Mouse (Mus musculus): ENCODE data around the gene Prkci. TPM values are rescaled to one million over a fixed set of nuclear protein-coding genes. Genes with fewer than 3 reads are reported as not detected.

Prkci gene
- polyA plus RNA-seq, 2 experiments: 45.3 to 45.5 TPM

DNA sequence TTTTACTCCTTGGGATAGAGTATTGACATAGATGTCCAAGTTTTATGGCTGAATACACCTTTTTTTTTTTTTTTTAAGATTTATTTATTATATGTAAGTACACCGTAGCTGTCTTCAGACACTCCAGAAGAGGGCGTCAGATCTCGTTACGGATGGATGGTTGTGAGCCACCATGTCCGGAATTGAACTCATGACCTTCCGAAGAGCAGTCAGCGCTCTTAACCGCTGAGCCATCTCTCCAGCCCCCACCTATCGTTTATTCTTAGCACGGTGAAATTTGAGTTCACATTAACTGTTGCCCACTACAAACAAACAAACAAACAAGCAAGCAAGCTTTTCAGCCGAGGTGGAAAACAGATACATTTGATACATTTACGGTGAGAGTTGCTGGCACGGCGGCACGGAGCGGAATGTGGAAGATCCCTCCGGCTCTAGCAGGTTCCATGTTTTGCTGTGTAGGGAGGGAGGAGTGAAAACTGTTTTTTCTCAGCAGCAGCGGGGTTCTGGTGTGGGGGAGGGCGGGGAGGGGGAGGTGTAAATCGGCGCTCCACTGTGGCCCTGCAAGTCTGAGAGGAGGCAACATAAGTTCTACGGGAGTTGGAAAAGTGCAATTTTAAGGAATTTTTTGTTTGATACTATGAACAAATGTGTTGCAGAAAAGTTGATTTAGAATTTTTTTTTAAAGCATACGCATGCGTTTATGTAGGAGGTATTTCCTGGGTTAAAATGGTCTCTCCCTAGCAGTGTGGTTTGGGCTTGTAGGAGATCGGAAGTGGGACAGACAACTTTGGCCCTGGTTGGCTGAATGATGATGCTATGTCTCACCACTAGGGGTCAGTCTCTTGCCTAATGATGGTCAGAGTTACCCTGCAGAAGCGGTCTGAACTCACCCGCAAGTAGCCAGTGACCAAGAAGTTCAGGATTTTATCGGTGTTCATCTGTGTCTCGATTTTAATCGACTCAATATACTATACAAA lies 61.4 kb downstream of the Prkci start:
- WGBS: 3% methylated on average over 30 of the region's 30 CpGs
- no peaks in the 10 kb centered on the region for H3K36me3 ChIP-seq (ENCODE audit: control insufficient read depth, insufficient read depth, low read length)
- H3K4me3 ChIP-seq (replicated peaks; ENCODE audit: low read length): peak overlapping the region; percentile 44
- TF ChIP-seq POLR2A (IDR thresholded peaks at IDR 0.05; ENCODE audit: borderline replicate concordance, extremely low read depth, insufficient read depth, insufficient read length): peak; percentile 25; the same call in 1 of the 2 replicates
- H3K27ac ChIP-seq (replicated peaks; ENCODE audit: low read depth, low read length): peak overlapping the region; percentile 77
- no peaks in the 10 kb centered on the region for H3K9me3 ChIP-seq (ENCODE audit: control insufficient read depth, low read length)
- no peaks in the 10 kb centered on the region for H3K27me3 ChIP-seq (ENCODE audit: control insufficient read depth, insufficient read depth, low read length)
- peak overlapping the region; percentile 55 for H3K4me2 ChIP-seq (replicated peaks; ENCODE audit: low read depth, low read length, severe bottlenecking)
- DNase-seq (ENCODE audit: low spot score) (peak; percentile 94), ATAC-seq (ENCODE audit: low FRiP score, low read depth) (peak; percentile 88)
- peak overlapping the region; percentile 55 for H3K9ac ChIP-seq (ENCODE audit: low read depth, low read length, severe bottlenecking)
- H3K4me1 ChIP-seq (ENCODE audit: control insufficient read depth, insufficient read depth, low read length): no peaks in the 10 kb centered on the region

DNA sequence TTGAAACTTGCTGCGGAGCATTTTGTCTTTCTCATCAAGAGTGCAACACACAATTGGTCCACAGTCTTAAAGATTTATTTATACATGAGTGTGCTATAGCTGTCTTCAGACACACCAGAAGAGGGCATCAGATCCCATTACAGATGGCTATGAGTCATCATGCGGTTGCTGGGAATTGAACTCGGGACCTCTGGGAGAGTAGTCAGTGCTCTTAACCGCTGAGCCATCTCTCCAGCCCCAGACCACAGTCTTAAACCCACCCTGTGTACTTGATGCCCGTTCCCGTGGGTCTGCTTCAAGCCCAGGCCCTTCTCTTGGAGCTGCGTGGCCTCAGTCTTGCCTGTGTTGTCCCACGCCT lies 65.2 kb downstream of the Prkci start:
- Histone ChIP-seq H3K27me3 (ENCODE audit: control insufficient read depth, insufficient read depth, low read length) (no peaks in the 10 kb centered on the region), H3K27ac (replicated peaks; ENCODE audit: low read depth, low read length) (no peak overlapping the region), H3K36me3 (ENCODE audit: control insufficient read depth, insufficient read depth, low read length) (no peaks in the 10 kb centered on the region), H3K4me2 (replicated peaks; ENCODE audit: low read depth, low read length, severe bottlenecking) (no peak overlapping the region), H3K9me3 (ENCODE audit: control insufficient read depth, low read length) (no peaks in the 10 kb centered on the region), H3K4me1 (ENCODE audit: control insufficient read depth, insufficient read depth, low read length) (no peaks in the 10 kb centered on the region), H3K9ac (ENCODE audit: low read depth, low read length, severe bottlenecking) (no peak overlapping the region), H3K4me3 (replicated peaks; ENCODE audit: low read length) (no peak overlapping the region)
- 82% methylated on average over 8 of the region's 8 CpGs for WGBS
- TF ChIP-seq POLR2A (IDR thresholded peaks at IDR 0.05; ENCODE audit: borderline replicate concordance, extremely low read depth, insufficient read depth, insufficient read length): no peak
- ATAC-seq (ENCODE audit: low FRiP score, low read depth): no peak
- no peak for DNase-seq (ENCODE audit: low spot score)

- Histone ChIP-seq H3K9me3 (ENCODE audit: control insufficient read depth, low read length) (no peaks in the 10 kb centered on the region), H3K27me3 (ENCODE audit: control insufficient read depth, insufficient read depth, low read length) (no peaks in the 10 kb centered on the region), H3K9ac (ENCODE audit: low read depth, low read length, severe bottlenecking) (no peak overlapping the region), H3K4me2 (replicated peaks; ENCODE audit: low read depth, low read length, severe bottlenecking) (no peak overlapping the region), H3K4me3 (replicated peaks; ENCODE audit: low read length) (no peak overlapping the region), H3K27ac (replicated peaks; ENCODE audit: low read depth, low read length) (no peak overlapping the region), H3K4me1 (ENCODE audit: control insufficient read depth, insufficient read depth, low read length) (no peaks in the 10 kb centered on the region), H3K36me3 (ENCODE audit: control insufficient read depth, insufficient read depth, low read length) (no peaks in the 10 kb centered on the region)
- 73% methylated on average over 20 of the region's 20 CpGs for WGBS
- no peak for DNase-seq (ENCODE audit: low spot score)
- no peak for TF ChIP-seq POLR2A (IDR thresholded peaks at IDR 0.05; ENCODE audit: borderline replicate concordance, extremely low read depth, insufficient read depth, insufficient read length)
- no peak for ATAC-seq (ENCODE audit: low FRiP score, low read depth)
These were observed 65.7 kb downstream of the Prkci start for GRCm38 (mm10) chr3:31061103-31061785.

- no peaks in the 10 kb centered on the region for H3K9me3 ChIP-seq (ENCODE audit: control insufficient read depth, low read length)
- no peak overlapping the region for H3K4me2 ChIP-seq (replicated peaks; ENCODE audit: low read depth, low read length, severe bottlenecking)
- no peaks in the 10 kb centered on the region for H3K4me1 ChIP-seq (ENCODE audit: control insufficient read depth, insufficient read depth, low read length)
- WGBS: 60% methylated on average over 4 of the region's 4 CpGs
- H3K27ac ChIP-seq (replicated peaks; ENCODE audit: low read depth, low read length): no peak overlapping the region
- no peak for DNase-seq (ENCODE audit: low spot score)
- no peak for TF ChIP-seq POLR2A (IDR thresholded peaks at IDR 0.05; ENCODE audit: borderline replicate concordance, extremely low read depth, insufficient read depth, insufficient read length)
- H3K27me3 ChIP-seq (ENCODE audit: control insufficient read depth, insufficient read depth, low read length): no peaks in the 10 kb centered on the region
- H3K4me3 ChIP-seq (replicated peaks; ENCODE audit: low read length): no peak overlapping the region
- no peak overlapping the region for H3K9ac ChIP-seq (ENCODE audit: low read depth, low read length, severe bottlenecking)
- no peaks in the 10 kb centered on the region for H3K36me3 ChIP-seq (ENCODE audit: control insufficient read depth, insufficient read depth, low read length)
- no peak for ATAC-seq (ENCODE audit: low FRiP score, low read depth)
These were observed 66.2 kb downstream of the Prkci start for GRCm38 (mm10) chr3:31061786-31062120.

DNA sequence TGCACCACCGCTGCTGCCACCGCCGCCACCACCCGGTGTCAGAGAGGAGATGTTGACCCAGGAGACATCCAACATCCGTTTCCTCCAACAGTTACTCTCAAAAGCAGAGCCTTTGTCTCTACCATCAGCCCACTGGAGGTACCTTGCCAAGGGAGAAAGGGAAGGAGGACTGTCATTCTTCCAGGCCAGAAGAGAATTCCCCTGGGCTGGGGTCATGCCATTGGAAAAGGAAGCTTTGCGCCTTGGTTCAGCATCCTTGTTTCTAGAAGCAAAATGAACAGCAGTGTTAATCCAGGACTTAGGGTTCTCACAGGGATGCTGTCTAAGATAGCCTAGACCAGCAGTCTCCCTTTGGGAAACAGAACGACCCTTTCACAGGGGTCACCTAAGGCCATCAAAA lies 66.8 kb downstream of the Prkci start:
- Histone ChIP-seq H3K9ac (ENCODE audit: low read depth, low read length, severe bottlenecking) (no peak overlapping the region), H3K9me3 (ENCODE audit: control insufficient read depth, low read length) (no peaks in the 10 kb centered on the region), H3K27me3 (ENCODE audit: control insufficient read depth, insufficient read depth, low read length) (no peaks in the 10 kb centered on the region), H3K4me1 (ENCODE audit: control insufficient read depth, insufficient read depth, low read length) (no peaks in the 10 kb centered on the region), H3K4me2 (replicated peaks; ENCODE audit: low read depth, low read length, severe bottlenecking) (no peak overlapping the region), H3K36me3 (ENCODE audit: control insufficient read depth, insufficient read depth, low read length) (no peaks in the 10 kb centered on the region), H3K27ac (replicated peaks; ENCODE audit: low read depth, low read length) (no peak overlapping the region), H3K4me3 (replicated peaks; ENCODE audit: low read length) (no peak overlapping the region)
- no peak for DNase-seq (ENCODE audit: low spot score)
- ATAC-seq (ENCODE audit: low FRiP score, low read depth): no peak
- no peak for TF ChIP-seq POLR2A (IDR thresholded peaks at IDR 0.05; ENCODE audit: borderline replicate concordance, extremely low read depth, insufficient read depth, insufficient read length)
- WGBS: 89% methylated on average over 7 of the region's 7 CpGs
